Mouse (Mus musculus) midbrain, embryonic 14.5 days (tissue): ENCODE measurements around the gene Trappc2l. TPM values are rescaled to one million over a fixed set of nuclear protein-coding genes. Genes with fewer than 3 reads are reported as not detected.

Source experiments
- ATAC-seq: fragments of 200-750 bp; cut with Nextera tagmentation; 2 replicates; pipeline ENCODE4 v1.8.0; 2017; ENCODE audit warnings: moderate number of reproducible peaks, moderate library complexity; ENCODE audit not compliant: low FRiP score, low TSS enrichment
- DNase-seq: peaks from one replicate; pipeline ENCODE4 v3.0.0-alpha.2; 2015
- H3K27ac ChIP-seq: fragments of 300-500 bp; sonication (generic); replicated peaks from 2 replicates; pipeline ENCODE4 v1.5.1; 2014; ENCODE audit warnings: mild to moderate bottlenecking, low read depth, low read length, moderate library complexity
- H3K27me3 ChIP-seq: fragments of 300-500 bp; sonication (generic); 2 replicates; pipeline ENCODE4 v1.6.1; 2014; ENCODE audit warnings: low read length, control low read depth, mixed read lengths; ENCODE audit not compliant: control insufficient read depth, insufficient read depth
- H3K36me3 ChIP-seq: fragments of 300-500 bp; sonication (generic); 2 replicates; pipeline ENCODE4 v1.6.1; 2014; ENCODE audit warnings: low read length, control low read depth; ENCODE audit not compliant: control insufficient read depth, insufficient read depth
- H3K4me1 ChIP-seq: fragments of 300-500 bp; sonication (generic); 2 replicates; pipeline ENCODE4 v1.6.1; 2014; ENCODE audit warnings: mild to moderate bottlenecking, antibody characterized with exemption, low read length, control low read depth; ENCODE audit not compliant: control insufficient read depth, insufficient read depth
- H3K4me2 ChIP-seq: fragments of 300-500 bp; sonication (generic); 2 replicates; pipeline ENCODE4 v1.6.1; 2014; ENCODE audit warnings: mild to moderate bottlenecking, low read length, moderate library complexity
- H3K4me3 ChIP-seq: fragments of 300-500 bp; sonication (generic); replicated peaks from 2 replicates; pipeline ENCODE4 v1.5.1; 2014; ENCODE audit warnings: low read depth, low read length
- H3K9ac ChIP-seq: fragments of 300-500 bp; sonication (generic); replicated peaks from 2 replicates; pipeline ENCODE4 v1.6.1; 2014; ENCODE audit warnings: mild to moderate bottlenecking, low read length, moderate library complexity
- H3K9me3 ChIP-seq: fragments of 300-500 bp; sonication (generic); 2 replicates; pipeline ENCODE4 v1.6.1; 2016; ENCODE audit warnings: low read length, control low read depth, mixed read lengths; ENCODE audit not compliant: control insufficient read depth
- WGBS: fragments of 180-500 bp; shearing (Covaris S2); extraction: QIAGEN DNeasy Blood & Tissue Kit; methylation state at CpG from one replicate; pipeline ENCODE4 v1.1.7; 2014; 5-methylcytosine and 5-hydroxymethylcytosine counted together
- polyA plus RNA-seq: library from polyadenylated mRNA; unstranded; fragments of >200 nt; fragmentation: Nextera tagmentation; extraction: Ambion mirVana; gene quantifications from 2 replicates; pipeline ENCODE4 v1.2.1, GENCODE M21; 2014

Trappc2l gene
- polyA plus RNA-seq, 1 experiment from 2014 or later = 107 TPM

- DNase-seq = no peak
- peaks cover 3% of the 10 kb centered on the region; the same call in 1 of the 2 replicates for H3K4me1 ChIP-seq
- no peak overlapping the region for H3K4me3 ChIP-seq
- 72% methylated on average over 16 of the region's 16 CpGs for WGBS
- H3K36me3 ChIP-seq = peaks cover 65% of the 10 kb centered on the region
- no peak for ATAC-seq
- no peaks in the 10 kb centered on the region for H3K9me3 ChIP-seq
- no peak overlapping the region for H3K4me2 ChIP-seq
- no peak overlapping the region for H3K27ac ChIP-seq
- H3K9ac ChIP-seq = no peak overlapping the region
- no peaks in the 10 kb centered on the region for H3K27me3 ChIP-seq
Measured at GRCm38 (mm10) chr8:122638601-122639000, 27.2 kb downstream of the Trappc2l start.

GRCm38 (mm10) chr8:122639521-122640248, 28.2 kb downstream of the Trappc2l start:
- WGBS = 44% methylated on average over 16 of the region's 16 CpGs

GRCm38 (mm10) chr8:122640825-122641224, 29.4 kb downstream of the Trappc2l start:
- 83% methylated on average over 4 of the region's 4 CpGs for WGBS
- Histone ChIP-seq H3K4me3 (no peak overlapping the region), H3K9me3 (no peaks in the 10 kb centered on the region), H3K4me1 (peaks cover 3% of the 10 kb centered on the region; the same call in 1 of the 2 replicates), H3K9ac (no peak overlapping the region), H3K27me3 (no peaks in the 10 kb centered on the region), H3K4me2 (no peak overlapping the region), H3K36me3 (peaks cover 53% of the 10 kb centered on the region), H3K27ac (no peak overlapping the region)
- ATAC-seq = no peak
- DNase-seq = no peak

More at GRCm38 (mm10) chr8:122639521-122640248, 28.2 kb downstream of the Trappc2l start:
- Histone ChIP-seq H3K27me3 (no peaks in the 10 kb centered on the region), H3K9me3 (no peaks in the 10 kb centered on the region), H3K9ac (no peak overlapping the region), H3K27ac (peak overlapping the region; percentile 32; the same call in 1 of the 2 replicates), H3K4me1 (peaks cover 3% of the 10 kb centered on the region; the same call in 1 of the 2 replicates), H3K36me3 (peaks cover 54% of the 10 kb centered on the region), H3K4me3 (no peak overlapping the region), H3K4me2 (no peak overlapping the region)
- ATAC-seq (peak; percentile 62; the same call in 1 of the 2 replicates), DNase-seq (peak; percentile 56)

GRCm38 (mm10) chr8:122641406-122641805, 30.0 kb downstream of the Trappc2l start:
- ATAC-seq (no peak), DNase-seq (no peak)
- Histone ChIP-seq H3K4me3 (no peak overlapping the region), H3K9ac (no peak overlapping the region), H3K27ac (no peak overlapping the region), H3K36me3 (peaks cover 58% of the 10 kb centered on the region), H3K27me3 (no peaks in the 10 kb centered on the region), H3K4me2 (no peak overlapping the region), H3K4me1 (peaks cover 3% of the 10 kb centered on the region; the same call in 1 of the 2 replicates), H3K9me3 (no peaks in the 10 kb centered on the region)
- WGBS = 83% methylated on average over 15 of the region's 15 CpGs

GRCm38 (mm10) chr8:122642071-122642470, 30.6 kb downstream of the Trappc2l start:
- 81% methylated on average over 9 of the region's 9 CpGs for WGBS
- Histone ChIP-seq H3K27ac (no peak overlapping the region), H3K36me3 (peaks cover 62% of the 10 kb centered on the region), H3K4me2 (no peak overlapping the region), H3K9me3 (no peaks in the 10 kb centered on the region), H3K4me3 (no peak overlapping the region), H3K4me1 (peaks cover 3% of the 10 kb centered on the region; the same call in 1 of the 2 replicates), H3K27me3 (no peaks in the 10 kb centered on the region), H3K9ac (no peak overlapping the region)
- DNase-seq (no peak), ATAC-seq (no peak)

- Histone ChIP-seq H3K27me3 (no peaks in the 10 kb centered on the region), H3K4me2 (no peak overlapping the region), H3K27ac (no peak overlapping the region), H3K36me3 (peaks cover 66% of the 10 kb centered on the region), H3K4me3 (no peak overlapping the region), H3K4me1 (no peaks in the 10 kb centered on the region; the same call in 1 of the 2 replicates), H3K9me3 (no peaks in the 10 kb centered on the region), H3K9ac (no peak overlapping the region)
- ATAC-seq (no peak), DNase-seq (no peak)
- 78% methylated on average over 6 of the region's 6 CpGs for WGBS
Measured at GRCm38 (mm10) chr8:122644175-122644954, 32.9 kb downstream of the Trappc2l start.

GRCm38 (mm10) chr8:122646337-122646736, 34.9 kb downstream of the Trappc2l start:
- DNase-seq = no peak
- no peaks in the 10 kb centered on the region for H3K27me3 ChIP-seq
- peaks cover 68% of the 10 kb centered on the region for H3K36me3 ChIP-seq
- H3K4me2 ChIP-seq = no peak overlapping the region
- H3K4me3 ChIP-seq = no peak overlapping the region
- H3K9me3 ChIP-seq = no peaks in the 10 kb centered on the region
- no peak for ATAC-seq
- 90% methylated on average over 16 of the region's 16 CpGs for WGBS
- H3K27ac ChIP-seq = no peak overlapping the region
- H3K9ac ChIP-seq = no peak overlapping the region
- 0 out of 2 replicates have a peak, but pooled peaks cover under 1% of the 10 kb centered on the region for H3K4me1 ChIP-seq

GRCm38 (mm10) chr8:122648192-122648970, 36.9 kb downstream of the Trappc2l start:
- Histone ChIP-seq H3K27ac (no peak overlapping the region), H3K36me3 (peaks cover 53% of the 10 kb centered on the region), H3K4me1 (0 out of 2 replicates have a peak, but pooled peaks cover 6% of the 10 kb centered on the region), H3K4me3 (no peak overlapping the region), H3K27me3 (no peaks in the 10 kb centered on the region), H3K9ac (no peak overlapping the region), H3K4me2 (no peak overlapping the region), H3K9me3 (no peaks in the 10 kb centered on the region)
- ATAC-seq (no peak), DNase-seq (no peak)
- WGBS = 82% methylated on average over 15 of the region's 15 CpGs
